Comparison of ENCODE assay signal across 8 mouse cellular contexts in genomic region chr7:134937471-134937926, GRCm38 (mm10). TPM values are rescaled to one million over a fixed set of nuclear protein-coding genes. Genes with fewer than 3 reads are reported as not detected.
DNase-seq lines count a peak whose midpoint lies in the region; ATAC-seq and TF ChIP-seq lines count a peak whose summit lies in the region.

No protein-coding gene starts in this region.

- H3K4me3 ChIP-seq in heart, postnatal 0 days (ENCODE audit: low read depth, low read length): peak overlapping the region; percentile 56
- peak overlapping the region; percentile 41 for H3K4me3 ChIP-seq in liver, embryonic 16.5 days (ENCODE audit: low read depth, low read length)
- H3K4me3 ChIP-seq in stomach, embryonic 15.5 days (replicated peaks): peak overlapping the region; percentile 48

- no peak overlapping the region for H3K9ac ChIP-seq in heart, postnatal 0 days (replicated peaks; ENCODE audit: low read depth, low read length)
- H3K9ac ChIP-seq in liver, embryonic 16.5 days (ENCODE audit: low read depth, low read length): no peak overlapping the region
- peak overlapping the region; percentile 29 for H3K9ac ChIP-seq in stomach, embryonic 15.5 days

- WGBS in heart, postnatal 0 days: 2% methylated on average over 31 of the region's 37 CpGs
- WGBS in liver, embryonic 16.5 days (ENCODE audit: insufficient replicate concordance): 6% methylated on average over 29 of the region's 37 CpGs
- WGBS in stomach, embryonic 15.5 days: 1% methylated on average over 31 of the region's 37 CpGs

- H3K36me3 ChIP-seq in heart, postnatal 0 days (replicated peaks; ENCODE audit: control insufficient read depth, insufficient read depth, low read length): no peaks in the 10 kb centered on the region
- H3K36me3 ChIP-seq in liver, embryonic 16.5 days (ENCODE audit: control insufficient read depth, insufficient read depth): no peaks in the 10 kb centered on the region
- no peaks in the 10 kb centered on the region for H3K36me3 ChIP-seq in stomach, embryonic 15.5 days

- ATAC-seq in heart, postnatal 0 days (ENCODE audit: insufficient read depth, low read depth): no peak
- no peak for ATAC-seq in liver, embryonic 16.5 days (ENCODE audit: low read depth)
- 0 out of 2 replicates have a peak, but pooled peaks have one; percentile 15 for ATAC-seq in stomach, embryonic 15.5 days (ENCODE audit: insufficient read depth, low FRiP score, low read depth)
- ATAC-seq in monocyte, adult 5-6 weeks (replicated peaks; ENCODE audit: insufficient number of reproducible peaks, low FRiP score, low TSS enrichment, poor library complexity, severe bottlenecking): no peak

- no peak for TF ChIP-seq CTCF in heart, postnatal 0 days (IDR thresholded peaks at IDR 0.05; ENCODE audit: low read depth)

- H3K4me2 ChIP-seq in heart, postnatal 0 days (ENCODE audit: low read depth, low read length): peak overlapping the region; percentile 95
- H3K4me2 ChIP-seq in liver, embryonic 16.5 days (ENCODE audit: low read depth, low read length): peak overlapping the region; percentile 52
- peak overlapping the region; percentile 95 for H3K4me2 ChIP-seq in stomach, embryonic 15.5 days

- H3K9me3 ChIP-seq in heart, postnatal 0 days (replicated peaks; ENCODE audit: control insufficient read depth, low read length): no peaks in the 10 kb centered on the region
- no peaks in the 10 kb centered on the region for H3K9me3 ChIP-seq in liver, embryonic 16.5 days (replicated peaks; ENCODE audit: control insufficient read depth, low read length)
- H3K9me3 ChIP-seq in stomach, embryonic 15.5 days: no peaks in the 10 kb centered on the region

- no peak for TF ChIP-seq EP300 in heart, postnatal 0 days (IDR thresholded peaks at IDR 0.05; ENCODE audit: low read depth)

- peaks cover 35% of the 10 kb centered on the region for H3K27me3 ChIP-seq in heart, postnatal 0 days (ENCODE audit: control insufficient read depth, insufficient read depth, low read length)
- H3K27me3 ChIP-seq in liver, embryonic 16.5 days (ENCODE audit: control insufficient read depth, insufficient read depth, low read depth, low read length): peaks cover 24% of the 10 kb centered on the region
- peaks cover 11% of the 10 kb centered on the region; the same call in 1 of the 2 replicates for H3K27me3 ChIP-seq in stomach, embryonic 15.5 days (replicated peaks)

- no peak overlapping the region for H3K27ac ChIP-seq in heart, postnatal 0 days (ENCODE audit: low read depth)
- H3K27ac ChIP-seq in liver, embryonic 16.5 days (ENCODE audit: low read length): no peak overlapping the region
- no peak overlapping the region for H3K27ac ChIP-seq in stomach, embryonic 15.5 days

- DNase-seq in cerebellum, postnatal 25 days: peak; percentile 10 to 14
- DNase-seq in cerebellum, adult 9-11 months: no peak
- peak; percentile 18 for DNase-seq in ovary, postnatal 36 days (ENCODE audit: low spot score)
- no peak for DNase-seq in ovary, postnatal 10 days (ENCODE audit: low spot score)
- no peak for DNase-seq in heart, postnatal 0 days (ENCODE audit: low spot score)

- peaks cover 3% of the 10 kb centered on the region; the same call in 1 of the 2 replicates for H3K4me1 ChIP-seq in heart, postnatal 0 days (ENCODE audit: control insufficient read depth, insufficient read depth)
- H3K4me1 ChIP-seq in liver, embryonic 16.5 days (ENCODE audit: control insufficient read depth, low read depth, low read length): no peaks in the 10 kb centered on the region
- peaks cover 13% of the 10 kb centered on the region for H3K4me1 ChIP-seq in stomach, embryonic 15.5 days

RNA-seq across cellular contexts. Expression of gene Fam196a, which starts 0.7 kb away (rescaled TPM):
- not detected in 2 replicates for total RNA-seq in heart, postnatal 0 days (2014; rRNA removed; ENCODE audit: low replicate concordance)
- 0.40 and 0.42 TPM in 2 replicates for polyA plus RNA-seq in heart, postnatal 0 days (2015; fragmentation: Nextera tagmentation; extraction: Ambion mirVana)
- 0.21 and 0.22 TPM in 2 replicates for polyA plus RNA-seq in liver, embryonic 16.5 days (2015; fragmentation: Nextera tagmentation; extraction: Ambion mirVana)
- 2.1 and 2.3 TPM in 2 replicates for polyA plus RNA-seq in stomach, embryonic 15.5 days (2015; fragmentation: Nextera tagmentation; extraction: Ambion mirVana)
- total RNA-seq in monocyte, adult 5-6 weeks (2017): not detected in 3 replicates

Comparison
In these comparisons a context has a peak if more than half of its experiments do, and no peak if none do; other contexts are left out.
1. DNase-seq: peak in cerebellum, postnatal 25 days (2 of 2) and ovary, postnatal 36 days (single experiment); none in cerebellum, adult 9-11 months (single experiment), ovary, postnatal 10 days (single experiment) and heart, postnatal 0 days (single experiment).
2. Peak in every context shown above with its lines, with median percentiles within 50 percentile points of each other: H3K4me2 ChIP-seq and H3K4me3 ChIP-seq.